Mouse (Mus musculus) hindbrain, embryonic 16.5 days (tissue): Measurements from ENCODE around the gene Snrpb. TPM values are rescaled to one million over a fixed set of nuclear protein-coding genes. Genes with fewer than 3 reads are reported as not detected.

Source experiments
- polyA plus RNA-seq: library from polyadenylated mRNA; unstranded; fragments of >200 nt; fragmentation: Nextera tagmentation; extraction: Ambion mirVana; gene quantifications from 2 replicates; pipeline ENCODE4 v1.2.1, GENCODE M21; 2015

Gene Snrpb
- polyA plus RNA-seq, 1 experiment from 2014 or later = 298 TPM

Other genes with a start within 250 kb of the Snrpb start
- gene Tgm3, start 167.1 kb downstream of the Snrpb start, polyA plus RNA-seq = not detected in 2 replicates
- gene Tgm6, start 67.0 kb downstream of the Snrpb start, polyA plus RNA-seq = 0.10 and 0.11 TPM in 2 replicates
- not detected in 2 replicates for gene Tmc2, start 15.8 kb upstream of the Snrpb start, polyA plus RNA-seq
- 241 and 259 TPM in 2 replicates for gene Nop56, start 95.0 kb upstream of the Snrpb start, polyA plus RNA-seq
- 201 and 222 TPM in 2 replicates for gene Idh3b, start 105.1 kb upstream of the Snrpb start, polyA plus RNA-seq
- gene Ebf4, start 115.8 kb upstream of the Snrpb start, polyA plus RNA-seq = 3.6 and 4.1 TPM in 2 replicates
- gene Cpxm1, start 218.2 kb upstream of the Snrpb start, polyA plus RNA-seq = 33.6 and 39.3 TPM in 2 replicates
- gene Gm28372, start 225.8 kb upstream of the Snrpb start, polyA plus RNA-seq = not detected in 2 replicates
- 0.30 and 0.59 TPM in 2 replicates for gene 1700020A23Rik, start 225.9 kb upstream of the Snrpb start, polyA plus RNA-seq
- gene Tmem239, start 227.1 kb upstream of the Snrpb start, polyA plus RNA-seq = 0.12 and 0.28 TPM in 2 replicates
- 104 and 105 TPM in 2 replicates for gene Vps16, start 244.9 kb upstream of the Snrpb start, polyA plus RNA-seq
- gene Pced1a, start 245.3 kb upstream of the Snrpb start, polyA plus RNA-seq = 15.2 and 15.4 TPM in 2 replicates